Mouse (Mus musculus): ENCODE measurements at regions not wholly inside any gene's neighbourhood (a gene's known extent, or its start where the extent isn't known, plus 50 kb on each side); places are given as distances from the start of the nearest gene placed in this dataset.
A peak's percentile ranks its signal among the peaks of the same experiment; 100 is the strongest.

DNA sequence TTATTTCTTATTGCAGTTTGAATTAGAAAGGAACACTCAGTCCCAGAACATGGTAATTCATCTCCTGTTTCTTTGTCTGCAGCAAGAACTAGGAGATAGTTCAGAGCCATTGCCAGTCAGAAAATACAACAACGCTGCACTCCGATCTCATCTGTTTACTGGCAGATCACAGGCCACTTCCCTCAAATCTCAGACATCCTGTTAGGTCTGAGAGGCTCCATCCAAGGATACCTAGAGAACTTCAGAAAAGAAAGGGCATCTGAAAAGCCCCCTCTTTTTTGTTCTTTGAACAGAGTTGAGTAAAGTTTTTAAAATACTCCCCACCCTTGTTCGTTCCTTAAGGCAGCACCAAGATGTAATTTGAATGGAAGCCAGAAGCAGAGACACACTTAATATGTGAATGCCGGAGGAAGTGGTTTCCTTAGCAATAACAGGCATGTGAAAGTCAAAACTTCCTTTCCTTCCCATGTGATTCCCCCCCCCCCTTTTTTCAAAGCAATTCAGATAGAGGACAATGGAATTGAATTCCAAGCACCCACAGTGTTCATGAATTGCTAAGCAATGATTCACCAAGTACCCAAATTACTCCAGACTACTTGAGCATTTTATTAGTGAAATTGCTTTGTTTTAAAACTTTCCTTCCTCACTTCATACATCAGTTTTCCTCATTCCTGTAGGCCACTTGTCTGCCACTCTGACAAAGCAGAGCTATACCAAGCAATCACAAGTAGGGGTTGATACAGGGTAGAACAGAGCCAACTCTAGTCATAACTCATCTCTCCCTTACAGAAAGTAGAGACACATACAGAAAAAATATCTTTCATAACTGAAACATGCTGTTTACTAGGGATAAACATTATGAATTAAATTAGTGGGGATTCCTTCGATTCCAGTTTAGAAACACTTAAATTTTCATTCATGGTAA is 100.7 kb upstream of the 4933415F23Rik start:
- Histone ChIP-seq H3K4me1 (no peaks in the 10 kb centered on the region), H3K27me3 (no peaks in the 10 kb centered on the region), H3K9ac (no peak overlapping the region), H3K9me3 (no peaks in the 10 kb centered on the region), H3K4me2 (replicated peaks) (no peak overlapping the region), H3K27ac (no peak overlapping the region), H3K36me3 (no peaks in the 10 kb centered on the region), H3K4me3 (no peak overlapping the region)
- WGBS: 64% methylated on average over 5 of the region's 5 CpGs
- no peak for ATAC-seq (ENCODE audit: low FRiP score, low read depth)

DNA sequence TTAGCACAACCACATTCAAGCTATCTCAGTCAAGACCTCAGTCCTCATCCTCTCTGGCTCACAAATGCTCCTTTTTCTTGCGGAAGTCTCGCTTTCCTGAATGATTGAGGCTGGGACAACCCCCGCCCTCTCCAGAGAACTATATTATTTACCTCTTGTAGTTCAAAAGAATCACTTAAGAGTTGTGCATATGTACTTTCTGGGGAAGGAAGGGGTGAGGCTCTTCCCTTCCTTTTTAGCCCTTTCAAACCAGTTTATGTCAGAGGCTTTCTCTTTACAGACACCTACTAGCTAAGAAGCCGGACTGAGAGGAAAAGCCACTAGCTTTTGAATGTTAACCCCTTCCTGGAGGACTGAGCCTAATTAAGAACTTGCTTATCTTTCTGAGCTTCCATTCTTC is 98.4 kb upstream of the 4933415F23Rik start:
- WGBS: 58% methylated on average over 4 of the region's 4 CpGs
- no peaks in the 10 kb centered on the region for H3K27me3 ChIP-seq
- no peak overlapping the region for H3K9ac ChIP-seq
- H3K4me1 ChIP-seq: no peaks in the 10 kb centered on the region
- no peak overlapping the region for H3K4me3 ChIP-seq
- H3K27ac ChIP-seq: no peak overlapping the region
- ATAC-seq (ENCODE audit: low FRiP score, low read depth): no peak
- H3K36me3 ChIP-seq: no peaks in the 10 kb centered on the region
- H3K9me3 ChIP-seq: no peaks in the 10 kb centered on the region
- H3K4me2 ChIP-seq (replicated peaks): no peak overlapping the region

DNA sequence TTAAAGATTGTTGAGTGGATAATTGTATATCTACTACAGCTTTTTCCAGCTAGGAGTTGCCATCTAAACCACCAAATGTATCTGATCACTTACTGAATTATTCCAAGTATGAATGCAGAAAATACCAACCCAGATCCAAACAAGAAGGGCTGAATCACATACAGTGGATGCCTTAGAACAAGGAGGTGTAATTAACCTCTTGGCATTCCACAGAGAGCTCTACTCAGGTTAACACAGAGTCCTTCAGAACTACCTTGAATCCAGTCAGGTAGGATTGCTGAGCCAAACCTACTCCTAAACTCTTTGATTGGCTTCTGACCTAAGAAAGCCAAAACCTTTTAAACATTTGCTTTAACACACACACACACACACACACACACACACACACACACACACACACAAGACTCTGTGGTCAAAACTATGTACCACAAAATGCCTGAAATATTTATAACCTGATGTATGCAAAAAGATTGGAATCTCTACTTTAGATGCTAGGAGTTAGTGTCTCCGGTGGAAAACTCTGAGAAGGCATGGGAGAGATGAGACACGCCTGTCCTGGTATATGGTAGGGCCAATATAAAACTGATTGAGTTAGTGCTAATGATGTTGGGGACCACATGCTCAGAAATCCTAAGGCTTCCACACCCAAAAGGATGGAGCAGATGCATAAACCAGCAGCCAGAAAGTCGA is 88.4 kb upstream of the 4933415F23Rik start:
- Histone ChIP-seq H3K36me3 (no peaks in the 10 kb centered on the region), H3K9me3 (no peaks in the 10 kb centered on the region), H3K4me1 (peaks cover 9% of the 10 kb centered on the region; the same call in 1 of the 2 replicates), H3K4me3 (no peak overlapping the region), H3K4me2 (replicated peaks) (no peak overlapping the region), H3K27ac (no peak overlapping the region), H3K9ac (no peak overlapping the region), H3K27me3 (no peaks in the 10 kb centered on the region)
- 69% methylated on average over 3 of the region's 3 CpGs for WGBS
- ATAC-seq (ENCODE audit: low FRiP score, low read depth): no peak

- ATAC-seq (ENCODE audit: low FRiP score, low read depth): no peak
- H3K27ac ChIP-seq: no peak overlapping the region
- no peak overlapping the region for H3K4me2 ChIP-seq (replicated peaks)
- H3K4me3 ChIP-seq: no peak overlapping the region
- no peak overlapping the region for H3K9ac ChIP-seq
- H3K4me1 ChIP-seq: peaks cover 9% of the 10 kb centered on the region; the same call in 1 of the 2 replicates
- no peaks in the 10 kb centered on the region for H3K27me3 ChIP-seq
- 91% methylated on average over 4 of the region's 4 CpGs for WGBS
- no peaks in the 10 kb centered on the region for H3K9me3 ChIP-seq
- no peaks in the 10 kb centered on the region for H3K36me3 ChIP-seq
Measured at GRCm38 (mm10) chr1:23189790-23190189, 87.7 kb upstream of the 4933415F23Rik start.

DNA sequence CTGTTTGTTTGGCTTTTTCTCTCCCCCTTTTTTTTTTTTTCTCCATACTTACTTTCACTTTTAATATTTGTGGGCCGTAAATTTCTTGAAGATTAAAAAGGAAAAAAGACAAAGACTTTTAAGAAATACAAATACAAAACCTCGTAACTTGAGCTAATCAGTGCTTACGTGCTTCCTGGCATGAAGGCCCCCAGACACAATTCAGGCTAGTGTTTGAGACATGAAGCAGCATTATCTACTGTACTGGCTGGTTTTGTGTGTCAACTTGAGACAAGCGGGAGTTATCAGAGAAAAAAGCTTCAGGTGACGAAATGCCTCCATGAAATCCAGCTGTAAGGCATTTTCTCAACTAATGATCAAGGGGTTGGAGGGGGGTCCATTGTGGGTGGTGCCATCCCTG is 86.2 kb upstream of the 4933415F23Rik start:
- no peak overlapping the region for H3K27ac ChIP-seq
- WGBS: 58% methylated on average over 5 of the region's 5 CpGs
- no peak overlapping the region for H3K4me2 ChIP-seq (replicated peaks)
- no peaks in the 10 kb centered on the region for H3K9me3 ChIP-seq
- H3K27me3 ChIP-seq: no peaks in the 10 kb centered on the region
- H3K36me3 ChIP-seq: no peaks in the 10 kb centered on the region
- H3K4me1 ChIP-seq: peaks cover 9% of the 10 kb centered on the region; the same call in 1 of the 2 replicates
- no peak overlapping the region for H3K4me3 ChIP-seq
- ATAC-seq (ENCODE audit: low FRiP score, low read depth): no peak
- no peak overlapping the region for H3K9ac ChIP-seq

- ATAC-seq (ENCODE audit: low FRiP score, low read depth): peak; percentile 71
- Histone ChIP-seq H3K4me3 (no peak overlapping the region), H3K36me3 (no peaks in the 10 kb centered on the region), H3K27ac (peak overlapping the region; percentile 58; the same call in 1 of the 2 replicates), H3K4me2 (replicated peaks) (no peak overlapping the region; the same call in 1 of the 2 replicates), H3K9me3 (no peaks in the 10 kb centered on the region), H3K9ac (no peak overlapping the region), H3K27me3 (no peaks in the 10 kb centered on the region), H3K4me1 (peaks cover 9% of the 10 kb centered on the region; the same call in 1 of the 2 replicates)
- 60% methylated on average over 6 of the region's 6 CpGs for WGBS
Measured at GRCm38 (mm10) chr1:23187446-23188206, 85.6 kb upstream of the 4933415F23Rik start.

DNA sequence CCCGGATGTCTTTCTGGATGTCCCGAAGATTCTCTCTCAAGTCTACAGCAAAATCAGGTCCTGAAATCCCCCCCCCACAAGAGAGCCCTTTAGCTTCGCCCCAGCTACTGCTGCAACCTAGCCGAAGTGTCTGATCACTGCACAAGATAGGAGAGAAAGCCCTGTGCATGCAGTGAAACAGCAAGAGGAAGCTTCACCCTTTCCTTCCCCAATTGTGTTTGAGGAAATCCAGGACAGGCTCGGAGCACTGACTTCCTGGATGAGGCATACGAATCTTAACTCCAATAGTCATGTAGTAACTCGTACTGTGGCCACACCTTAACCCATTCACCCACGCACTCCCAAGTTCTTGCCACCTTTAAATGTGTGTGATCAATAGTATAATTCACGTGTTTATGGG is 82.7 kb upstream of the 4933415F23Rik start:
- no peak overlapping the region for H3K9ac ChIP-seq
- no peaks in the 10 kb centered on the region for H3K27me3 ChIP-seq
- no peaks in the 10 kb centered on the region for H3K9me3 ChIP-seq
- no peaks in the 10 kb centered on the region for H3K36me3 ChIP-seq
- 78% methylated on average over 9 of the region's 9 CpGs for WGBS
- no peak overlapping the region for H3K4me2 ChIP-seq (replicated peaks)
- no peak for ATAC-seq (ENCODE audit: low FRiP score, low read depth)
- H3K4me1 ChIP-seq: peaks cover 9% of the 10 kb centered on the region; the same call in 1 of the 2 replicates
- no peak overlapping the region for H3K27ac ChIP-seq
- no peak overlapping the region for H3K4me3 ChIP-seq

GRCm38 (mm10) chr1:23182541-23182940 is 80.5 kb upstream of the 4933415F23Rik start:
- Histone ChIP-seq H3K4me1 (peaks cover 2% of the 10 kb centered on the region; the same call in 1 of the 2 replicates), H3K4me3 (no peak overlapping the region), H3K9me3 (no peaks in the 10 kb centered on the region), H3K27ac (no peak overlapping the region), H3K9ac (no peak overlapping the region), H3K36me3 (no peaks in the 10 kb centered on the region), H3K27me3 (no peaks in the 10 kb centered on the region), H3K4me2 (replicated peaks) (no peak overlapping the region)
- no peak for ATAC-seq (ENCODE audit: low FRiP score, low read depth)

GRCm38 (mm10) chr1:23178335-23178974 is 76.4 kb upstream of the 4933415F23Rik start:
- ATAC-seq (ENCODE audit: low FRiP score, low read depth): no peak

GRCm38 (mm10) chr1:23174022-23174421 is 72.0 kb upstream of the 4933415F23Rik start:
- 88% methylated on average over 11 of the region's 11 CpGs for WGBS

More at GRCm38 (mm10) chr1:23178335-23178974, 76.4 kb upstream of the 4933415F23Rik start:
- Histone ChIP-seq H3K4me1 (0 out of 2 replicates have a peak, but pooled peaks cover 4% of the 10 kb centered on the region), H3K9ac (no peak overlapping the region), H3K4me2 (replicated peaks) (no peak overlapping the region), H3K27ac (no peak overlapping the region), H3K9me3 (no peaks in the 10 kb centered on the region), H3K4me3 (no peak overlapping the region), H3K27me3 (no peaks in the 10 kb centered on the region), H3K36me3 (no peaks in the 10 kb centered on the region)
- 66% methylated on average over 6 of the region's 6 CpGs for WGBS

DNA sequence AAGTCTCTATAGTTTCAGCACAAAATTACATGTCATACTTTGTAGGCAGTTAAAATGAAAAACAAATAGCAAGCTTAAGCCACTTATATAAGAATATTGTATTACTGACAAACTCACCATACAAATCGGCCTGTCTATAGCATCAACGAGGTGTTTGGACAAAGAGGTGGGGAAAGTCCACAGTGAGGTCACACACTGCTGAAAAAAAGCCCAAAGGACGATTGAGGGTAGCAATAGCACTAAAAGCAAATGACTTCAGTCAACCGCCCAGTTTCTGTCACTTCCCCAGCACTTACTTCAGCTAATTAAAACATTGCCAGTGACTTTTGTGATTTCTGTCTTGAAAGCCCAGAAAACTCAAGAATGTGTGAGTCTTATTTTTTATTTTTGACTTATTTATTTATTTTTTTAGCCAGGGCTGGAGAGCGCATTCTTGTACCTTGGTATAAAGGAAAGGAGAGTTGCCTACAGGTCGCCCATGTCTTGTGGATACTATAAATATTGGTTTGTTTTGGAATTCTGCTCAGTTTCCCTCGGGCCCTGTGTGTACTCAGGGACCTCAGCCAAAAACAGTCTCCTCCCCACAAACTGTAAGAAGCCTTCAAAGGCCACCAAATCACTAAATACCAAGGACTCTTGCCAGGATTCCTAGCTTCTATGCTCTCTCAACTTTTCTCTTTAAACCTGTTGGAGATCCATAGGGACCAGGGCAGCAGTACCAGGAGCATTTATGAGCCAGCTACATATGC is 71.2 kb upstream of the 4933415F23Rik start:
- 0 out of 2 replicates have a peak, but pooled peaks cover 4% of the 10 kb centered on the region for H3K4me1 ChIP-seq
- no peaks in the 10 kb centered on the region for H3K9me3 ChIP-seq
- no peak overlapping the region for H3K4me3 ChIP-seq
- ATAC-seq (ENCODE audit: low FRiP score, low read depth): no peak
- H3K4me2 ChIP-seq (replicated peaks): no peak overlapping the region
- H3K27me3 ChIP-seq: no peaks in the 10 kb centered on the region
- H3K27ac ChIP-seq: no peak overlapping the region
- H3K9ac ChIP-seq: no peak overlapping the region
- 57% methylated on average over 7 of the region's 7 CpGs for WGBS
- no peaks in the 10 kb centered on the region for H3K36me3 ChIP-seq

More at GRCm38 (mm10) chr1:23174022-23174421, 72.0 kb upstream of the 4933415F23Rik start:
- no peak for ATAC-seq (ENCODE audit: low FRiP score, low read depth)
- H3K9ac ChIP-seq: no peak overlapping the region
- H3K9me3 ChIP-seq: no peaks in the 10 kb centered on the region
- no peak overlapping the region for H3K27ac ChIP-seq
- 0 out of 2 replicates have a peak, but pooled peaks cover 4% of the 10 kb centered on the region for H3K4me1 ChIP-seq
- H3K4me2 ChIP-seq (replicated peaks): no peak overlapping the region
- H3K36me3 ChIP-seq: no peaks in the 10 kb centered on the region
- H3K4me3 ChIP-seq: no peak overlapping the region
- no peaks in the 10 kb centered on the region for H3K27me3 ChIP-seq
